Mouse (Mus musculus): Measurements from ENCODE around the gene 9830107B12Rik. TPM values are rescaled to one million over a fixed set of nuclear protein-coding genes. Genes with fewer than 3 reads are reported as not detected.
"Not testable (repeated sequence)": the region's sequence is repeated elsewhere in the genome, so short reads cannot be mapped to it uniquely, and the experiment has no call there.

Gene 9830107B12Rik
- 0.99 and 1.5 TPM in 2 replicates for polyA plus RNA-seq (2015; fragmentation: Nextera tagmentation; extraction: Ambion mirVana)

DNA sequence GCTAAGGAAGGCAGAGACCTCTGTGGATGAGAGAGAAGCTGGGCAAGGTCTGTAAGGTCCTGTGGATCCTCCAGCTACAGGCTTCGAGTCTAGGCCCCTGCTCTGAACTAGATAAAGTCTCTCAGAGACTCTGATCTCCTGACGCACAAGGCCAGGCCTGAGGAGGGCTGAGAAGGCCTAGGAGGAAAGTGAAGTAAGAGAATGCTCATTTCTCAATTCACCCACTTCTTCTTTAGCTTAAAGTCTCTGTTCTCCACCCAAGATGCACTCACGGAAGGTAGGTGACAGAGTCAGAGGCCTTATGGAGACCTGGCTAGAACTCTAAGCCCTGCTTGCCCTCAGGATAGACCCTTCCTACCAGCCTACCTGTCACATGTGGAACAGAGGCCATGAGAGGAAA lies at the start of gene 9830107B12Rik:
9830107B12Rik (minus strand) TSS at position 149 of the 400 bp plus-strand sequence.
- Histone ChIP-seq H3K27ac (ENCODE audit: low read length) (no peak within 1 kb of the TSS), H3K27me3 (ENCODE audit: control insufficient read depth, insufficient read depth, low read depth, low read length) (no peaks in the 10 kb centered on the region), H3K36me3 (ENCODE audit: control insufficient read depth, insufficient read depth) (no peaks in the 10 kb centered on the region), H3K9me3 (replicated peaks; ENCODE audit: control insufficient read depth, low read length) (no peaks in the 10 kb centered on the region), H3K4me1 (ENCODE audit: control insufficient read depth, low read depth, low read length) (no peaks in the 10 kb centered on the region), H3K4me3 (ENCODE audit: low read depth, low read length) (no peak within 1 kb of the TSS), H3K9ac (ENCODE audit: low read depth, low read length) (no peak within 1 kb of the TSS), H3K4me2 (ENCODE audit: low read depth, low read length) (no peak within 1 kb of the TSS)
- 0 out of 2 replicates have a peak, but pooled peaks have one; percentile 19 for ATAC-seq (ENCODE audit: low read depth)
- 49% methylated on average over 3 of the region's 3 CpGs for WGBS (ENCODE audit: insufficient replicate concordance)

DNA sequence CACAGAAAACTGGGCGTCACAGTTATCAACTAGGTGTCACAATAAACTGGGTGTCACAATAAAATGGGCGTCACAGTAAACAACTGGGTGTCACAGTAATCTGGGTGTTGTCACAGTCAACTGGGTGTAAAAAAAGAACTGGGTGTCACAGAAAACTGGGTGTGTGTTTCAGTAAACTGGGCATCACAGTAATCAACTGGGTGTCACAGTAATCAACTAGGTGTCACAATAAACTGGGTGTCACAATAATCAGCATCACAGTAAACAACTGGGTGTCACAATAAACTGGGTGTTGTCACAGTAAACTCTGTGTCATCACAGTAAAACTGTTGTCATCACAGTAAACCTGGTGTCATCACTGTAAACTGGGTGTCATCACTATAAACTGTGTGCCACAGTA lies 46.3 kb upstream of the 9830107B12Rik start:
- Histone ChIP-seq H3K27ac (ENCODE audit: low read length) (no peak overlapping the region), H3K9me3 (replicated peaks; ENCODE audit: control insufficient read depth, low read length) (no peaks in the 10 kb centered on the region), H3K4me3 (ENCODE audit: low read depth, low read length) (no peak overlapping the region), H3K4me2 (ENCODE audit: low read depth, low read length) (no peak overlapping the region), H3K9ac (ENCODE audit: low read depth, low read length) (no peak overlapping the region), H3K4me1 (ENCODE audit: control insufficient read depth, low read depth, low read length) (no peaks in the 10 kb centered on the region), H3K27me3 (ENCODE audit: control insufficient read depth, insufficient read depth, low read depth, low read length) (no peaks in the 10 kb centered on the region), H3K36me3 (ENCODE audit: control insufficient read depth, insufficient read depth) (no peaks in the 10 kb centered on the region)
- no peak for ATAC-seq (ENCODE audit: low read depth)
- WGBS (ENCODE audit: insufficient replicate concordance): 48% methylated on average over 2 of the region's 2 CpGs

DNA sequence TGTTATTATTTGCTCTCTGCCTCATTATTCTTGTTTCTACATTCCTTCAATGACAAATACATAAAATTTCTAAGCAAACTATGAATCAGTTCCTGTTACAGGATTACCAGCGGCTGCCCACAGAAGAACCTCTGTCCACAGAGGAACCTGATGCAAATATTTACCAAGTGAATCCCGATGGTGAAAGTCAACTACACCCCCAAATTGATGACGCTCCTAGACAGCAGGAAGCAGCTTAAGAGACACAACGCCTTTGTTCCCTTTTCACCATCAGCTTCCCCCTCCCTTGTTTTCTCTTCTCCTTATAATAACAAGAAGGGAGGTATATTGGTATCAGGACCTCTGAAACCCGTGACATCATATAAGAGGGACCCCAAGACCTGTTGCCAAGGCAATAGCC lies 39.2 kb upstream of the 9830107B12Rik start:
- no peak for ATAC-seq (ENCODE audit: low read depth)
- no peak overlapping the region for H3K4me2 ChIP-seq (ENCODE audit: low read depth, low read length)
- H3K27ac ChIP-seq (ENCODE audit: low read length): no peak overlapping the region
- H3K36me3 ChIP-seq (ENCODE audit: control insufficient read depth, insufficient read depth): no peaks in the 10 kb centered on the region
- H3K4me3 ChIP-seq (ENCODE audit: low read depth, low read length): no peak overlapping the region
- no peak overlapping the region for H3K9ac ChIP-seq (ENCODE audit: low read depth, low read length)
- no peaks in the 10 kb centered on the region for H3K4me1 ChIP-seq (ENCODE audit: control insufficient read depth, low read depth, low read length)
- WGBS (ENCODE audit: insufficient replicate concordance): 26% methylated on average over 5 of the region's 5 CpGs
- no peaks in the 10 kb centered on the region for H3K27me3 ChIP-seq (ENCODE audit: control insufficient read depth, insufficient read depth, low read depth, low read length)
- H3K9me3 ChIP-seq (replicated peaks; ENCODE audit: control insufficient read depth, low read length): no peaks in the 10 kb centered on the region

DNA sequence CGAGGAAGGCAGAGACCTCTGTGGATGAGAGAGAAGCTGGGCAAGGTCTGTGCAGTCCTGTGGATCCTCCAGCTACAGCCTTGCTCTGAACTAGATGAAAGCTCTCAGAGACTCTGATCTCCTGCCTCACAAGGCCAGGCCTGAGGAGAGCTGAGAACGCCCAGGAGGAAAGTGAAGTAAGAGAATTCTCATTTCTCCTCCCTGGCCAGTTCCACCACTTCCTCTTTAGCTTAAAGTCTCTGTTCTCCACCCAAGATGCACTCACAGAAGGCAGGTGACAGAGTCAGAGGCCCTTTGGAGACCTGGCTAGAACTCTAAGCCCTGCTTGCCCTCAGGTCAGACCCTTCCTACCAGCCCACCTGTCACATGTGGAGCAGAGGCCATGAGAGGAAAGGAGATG lies 21.0 kb upstream of the 9830107B12Rik start, which contains the start of gene A530064D06Rik:
A530064D06Rik (minus strand) TSS at position 173 of the 400 bp plus-strand sequence.
- H3K27ac ChIP-seq (ENCODE audit: low read length); H3K36me3 ChIP-seq (ENCODE audit: control insufficient read depth, insufficient read depth); H3K9me3 ChIP-seq (replicated peaks; ENCODE audit: control insufficient read depth, low read length); H3K4me3 ChIP-seq (ENCODE audit: low read depth, low read length); H3K9ac ChIP-seq (ENCODE audit: low read depth, low read length); ATAC-seq (ENCODE audit: low read depth); H3K27me3 ChIP-seq (ENCODE audit: control insufficient read depth, insufficient read depth, low read depth, low read length); H3K4me1 ChIP-seq (ENCODE audit: control insufficient read depth, low read depth, low read length); H3K4me2 ChIP-seq (ENCODE audit: low read depth, low read length): not testable (repeated sequence)
- 45% methylated on average over 2 of the region's 2 CpGs for WGBS (ENCODE audit: insufficient replicate concordance)

DNA sequence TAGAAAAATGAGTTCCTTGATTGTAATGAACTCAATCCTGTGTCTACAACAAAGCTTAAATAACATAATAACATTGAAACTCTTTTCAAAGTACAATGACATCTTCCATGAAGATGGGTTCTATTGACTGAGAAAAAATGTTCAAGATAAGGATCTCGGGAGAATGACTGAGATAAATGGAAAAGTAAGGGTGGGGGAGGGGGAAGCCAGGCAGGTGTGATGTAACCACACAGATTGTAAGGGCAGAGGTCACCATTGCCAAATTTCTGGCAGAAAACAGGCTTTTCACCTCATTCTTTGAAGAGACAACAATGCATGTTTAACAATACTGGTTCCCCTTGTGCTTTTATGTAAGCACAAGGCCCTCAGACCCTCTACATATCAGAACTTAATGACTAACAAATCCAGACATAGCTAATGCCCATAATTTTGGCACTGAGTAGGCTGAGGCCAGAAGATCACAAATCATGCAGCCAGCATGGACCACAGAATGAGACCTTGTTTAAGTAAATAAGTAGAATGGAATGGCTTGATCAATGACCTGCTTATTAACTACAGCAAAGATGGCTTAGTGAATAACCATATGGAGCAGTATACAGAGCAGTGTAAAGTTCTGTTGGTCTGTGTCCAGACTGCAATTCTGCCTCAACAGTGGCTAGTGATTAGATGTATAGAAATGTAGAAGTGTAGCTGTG lies 11.5 kb upstream of the 9830107B12Rik start:
- no peaks in the 10 kb centered on the region for H3K27me3 ChIP-seq (ENCODE audit: control insufficient read depth, insufficient read depth, low read depth, low read length)
- H3K4me1 ChIP-seq (ENCODE audit: control insufficient read depth, low read depth, low read length): no peaks in the 10 kb centered on the region
- no peak overlapping the region for H3K4me3 ChIP-seq (ENCODE audit: low read depth, low read length)
- H3K4me2 ChIP-seq (ENCODE audit: low read depth, low read length): no peak overlapping the region
- ATAC-seq (ENCODE audit: low read depth): no peak
- H3K27ac ChIP-seq (ENCODE audit: low read length): no peak overlapping the region
- no peak overlapping the region for H3K9ac ChIP-seq (ENCODE audit: low read depth, low read length)
- 18% methylated on average over 1 of the region's 1 CpGs for WGBS (ENCODE audit: insufficient replicate concordance)
- no peaks in the 10 kb centered on the region for H3K36me3 ChIP-seq (ENCODE audit: control insufficient read depth, insufficient read depth)
- H3K9me3 ChIP-seq (replicated peaks; ENCODE audit: control insufficient read depth, low read length): no peaks in the 10 kb centered on the region; the same call in 1 of the 2 replicates

DNA sequence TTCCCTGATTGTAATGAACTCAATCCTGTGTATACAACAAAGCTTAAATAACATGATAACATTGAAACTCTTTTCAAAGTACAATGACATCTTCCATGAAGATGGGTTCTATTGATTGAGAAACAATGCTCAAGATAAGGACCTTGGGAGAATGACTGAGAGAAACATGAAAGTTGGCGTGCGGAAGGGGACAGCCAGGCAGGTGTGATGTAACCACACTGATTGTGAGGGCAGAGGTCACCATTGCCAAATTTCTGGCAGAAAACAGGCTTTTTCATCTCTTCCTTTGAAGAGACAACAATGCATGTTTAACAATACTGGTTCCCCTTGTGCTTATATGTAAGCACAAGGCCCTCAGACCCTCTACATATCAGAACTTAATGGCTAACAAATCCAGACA lies 13.3 kb downstream of the 9830107B12Rik start:
- ATAC-seq (ENCODE audit: low read depth): no peak
- no peak overlapping the region for H3K4me3 ChIP-seq (ENCODE audit: low read depth, low read length)
- no peak overlapping the region for H3K9ac ChIP-seq (ENCODE audit: low read depth, low read length)
- H3K36me3 ChIP-seq (ENCODE audit: control insufficient read depth, insufficient read depth): no peaks in the 10 kb centered on the region
- no peaks in the 10 kb centered on the region for H3K9me3 ChIP-seq (replicated peaks; ENCODE audit: control insufficient read depth, low read length)
- H3K27me3 ChIP-seq (ENCODE audit: control insufficient read depth, insufficient read depth, low read depth, low read length): no peaks in the 10 kb centered on the region
- no peak overlapping the region for H3K27ac ChIP-seq (ENCODE audit: low read length)
- no peak overlapping the region for H3K4me2 ChIP-seq (ENCODE audit: low read depth, low read length)
- no peaks in the 10 kb centered on the region for H3K4me1 ChIP-seq (ENCODE audit: control insufficient read depth, low read depth, low read length)
- 59% methylated on average over 2 of the region's 2 CpGs for WGBS (ENCODE audit: insufficient replicate concordance)

DNA sequence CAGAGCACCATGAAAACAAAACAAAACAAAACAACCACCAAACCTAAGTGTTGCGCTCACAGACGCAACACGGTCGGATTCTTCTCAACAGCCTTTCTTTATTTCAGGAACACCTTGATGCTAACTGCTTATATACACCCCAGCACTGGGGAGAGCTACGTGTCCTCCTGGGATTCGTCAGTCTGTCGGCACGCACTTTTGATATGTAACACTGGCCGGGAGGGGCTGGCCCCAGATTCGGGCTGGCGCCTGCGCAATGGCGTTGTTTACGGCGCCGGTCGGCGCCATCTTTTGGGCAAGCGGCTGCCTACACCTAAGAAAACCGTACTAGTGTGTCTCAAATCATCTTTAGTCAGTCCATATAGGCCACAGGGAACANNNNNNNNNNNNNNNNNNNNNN lies 25.6 kb downstream of the 9830107B12Rik start:
- WGBS (ENCODE audit: insufficient replicate concordance): 83% methylated on average over 20 of the region's 20 CpGs
- Histone ChIP-seq H3K27ac (ENCODE audit: low read length) (no peak overlapping the region), H3K9me3 (replicated peaks; ENCODE audit: control insufficient read depth, low read length) (no peaks in the 10 kb centered on the region), H3K9ac (ENCODE audit: low read depth, low read length) (no peak overlapping the region), H3K36me3 (ENCODE audit: control insufficient read depth, insufficient read depth) (no peaks in the 10 kb centered on the region), H3K4me3 (ENCODE audit: low read depth, low read length) (no peak overlapping the region), H3K27me3 (ENCODE audit: control insufficient read depth, insufficient read depth, low read depth, low read length) (no peaks in the 10 kb centered on the region), H3K4me2 (ENCODE audit: low read depth, low read length) (no peak overlapping the region), H3K4me1 (ENCODE audit: control insufficient read depth, low read depth, low read length) (no peaks in the 10 kb centered on the region; the same call in 1 of the 2 replicates)
- no peak for ATAC-seq (ENCODE audit: low read depth)

DNA sequence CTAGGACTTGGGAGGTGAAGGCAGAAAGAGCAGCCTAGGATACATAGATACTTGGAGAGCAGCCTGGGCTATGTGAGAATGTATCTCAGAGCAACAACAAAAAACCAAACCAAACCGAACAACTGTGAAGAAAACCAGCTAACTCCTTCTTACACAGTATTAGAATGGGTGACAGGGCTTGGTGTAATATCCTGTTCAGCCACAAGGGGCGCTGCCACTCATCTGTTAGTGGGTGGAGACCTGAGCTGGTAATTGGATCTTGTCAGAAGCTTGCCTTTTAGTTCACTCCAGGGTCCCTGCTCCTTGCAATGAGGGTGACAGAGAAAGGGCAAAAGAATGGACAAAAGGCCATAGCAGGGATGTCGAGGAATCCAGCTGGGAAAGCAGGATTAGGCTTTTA lies 26.4 kb downstream of the 9830107B12Rik start:
- H3K4me1 ChIP-seq (ENCODE audit: control insufficient read depth, low read depth, low read length): no peaks in the 10 kb centered on the region; the same call in 1 of the 2 replicates
- no peak overlapping the region for H3K27ac ChIP-seq (ENCODE audit: low read length)
- no peak overlapping the region for H3K4me2 ChIP-seq (ENCODE audit: low read depth, low read length)
- ATAC-seq (ENCODE audit: low read depth): no peak
- no peaks in the 10 kb centered on the region for H3K27me3 ChIP-seq (ENCODE audit: control insufficient read depth, insufficient read depth, low read depth, low read length)
- no peaks in the 10 kb centered on the region for H3K9me3 ChIP-seq (replicated peaks; ENCODE audit: control insufficient read depth, low read length)
- 12% methylated on average over 3 of the region's 3 CpGs for WGBS (ENCODE audit: insufficient replicate concordance)
- H3K9ac ChIP-seq (ENCODE audit: low read depth, low read length): no peak overlapping the region
- no peak overlapping the region for H3K4me3 ChIP-seq (ENCODE audit: low read depth, low read length)
- H3K36me3 ChIP-seq (ENCODE audit: control insufficient read depth, insufficient read depth): no peaks in the 10 kb centered on the region

DNA sequence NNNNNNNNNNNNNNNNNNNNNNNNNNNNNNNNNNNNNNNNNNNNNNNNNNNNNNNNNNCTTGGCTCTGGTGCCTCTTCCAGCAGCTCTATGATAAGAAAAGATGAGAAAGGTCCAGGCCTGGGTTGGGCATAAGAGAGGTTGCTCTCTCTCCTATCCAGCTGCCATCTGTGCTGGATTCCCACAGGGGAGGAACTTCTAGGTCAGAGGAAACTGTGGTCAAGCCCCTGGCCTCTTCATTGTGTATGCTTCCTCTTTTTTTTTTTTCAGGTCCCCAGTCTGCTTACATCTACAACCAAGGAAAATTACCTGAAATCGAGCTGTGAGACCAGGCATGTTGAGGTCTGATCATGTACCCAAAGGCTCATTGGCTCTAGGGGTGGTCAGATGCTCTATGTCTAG lies 27.5 kb downstream of the 9830107B12Rik start:
- no peaks in the 10 kb centered on the region; the same call in 1 of the 2 replicates for H3K4me1 ChIP-seq (ENCODE audit: control insufficient read depth, low read depth, low read length)
- 23% methylated on average over 1 of the region's 1 CpGs for WGBS (ENCODE audit: insufficient replicate concordance)
- no peak overlapping the region for H3K9ac ChIP-seq (ENCODE audit: low read depth, low read length)
- ATAC-seq (ENCODE audit: low read depth): no peak
- H3K4me3 ChIP-seq (ENCODE audit: low read depth, low read length): no peak overlapping the region
- H3K9me3 ChIP-seq (replicated peaks; ENCODE audit: control insufficient read depth, low read length): no peaks in the 10 kb centered on the region
- no peak overlapping the region for H3K27ac ChIP-seq (ENCODE audit: low read length)
- H3K27me3 ChIP-seq (ENCODE audit: control insufficient read depth, insufficient read depth, low read depth, low read length): no peaks in the 10 kb centered on the region
- no peak overlapping the region for H3K4me2 ChIP-seq (ENCODE audit: low read depth, low read length)
- H3K36me3 ChIP-seq (ENCODE audit: control insufficient read depth, insufficient read depth): no peaks in the 10 kb centered on the region

Data from liver, embryonic 16.5 days (tissue).